12 mouse cellular contexts compared by ENCODE assay signal in genomic region chr5:151086425-151087202, GRCm38 (mm10).
A peak's percentile ranks its signal among the peaks of the same experiment; 100 is the strongest.
DNase-seq lines count a peak whose midpoint lies in the region; ATAC-seq and TF ChIP-seq lines count a peak whose summit lies in the region.
"Had no signal": no experiment of that assay in that cellular context is flagged by ENCODE, and none has a peak within 500 bp of the region (broad histone marks: within the 10 kb centered on the region; RNA-seq: fewer than 3 reads in every experiment).

No protein-coding gene starts in this region.

- no peak for TF ChIP-seq POLR2A in heart, adult 2 months (IDR thresholded peaks at IDR 0.05; ENCODE audit: insufficient read depth, low read depth, low read length)
- TF ChIP-seq POLR2A in kidney, adult 2 months (IDR thresholded peaks at IDR 0.05; ENCODE audit: low read depth, low read length), result no peak

- H3K4me1 ChIP-seq in heart, adult 2 months (ENCODE audit: control insufficient read depth, insufficient read depth, low read length), result peaks cover 19% of the 10 kb centered on the region
- peaks cover 25% of the 10 kb centered on the region for H3K4me1 ChIP-seq in brown adipose tissue, adult 24 weeks (ENCODE audit: control insufficient read depth, insufficient read depth, insufficient read length, low read length)
- 0 out of 2 replicates have a peak, but pooled peaks cover 6% of the 10 kb centered on the region for H3K4me1 ChIP-seq in kidney, adult 2 months (ENCODE audit: control insufficient read depth, insufficient read depth, low read length)

- TF ChIP-seq EP300 in heart, adult 2 months (IDR thresholded peaks at IDR 0.05; ENCODE audit: insufficient read depth, low read depth, low read length), result no peak

- ATAC-seq in megakaryocyte progenitor cell, adult 5-6 weeks (replicated peaks; ENCODE audit: poor library complexity), result peak; percentile 42; the same call in 1 of the 2 replicates
- ATAC-seq: midbrain, embryonic 13.5 days had no signal

- no peak overlapping the region for H3K9ac ChIP-seq in heart, adult 2 months (ENCODE audit: low read depth, low read length)
- H3K9ac ChIP-seq: hindbrain, embryonic 15.5 days; midbrain, embryonic 13.5 days had no signal

- peak overlapping the region; percentile 64 for H3K27ac ChIP-seq in heart, adult 2 months
- peak overlapping the region; percentile 64 for H3K27ac ChIP-seq in brown adipose tissue, adult 24 weeks (replicated peaks; ENCODE audit: low read depth, low read length)
- peak overlapping the region; percentile 86 for H3K27ac ChIP-seq in kidney, adult 2 months (ENCODE audit: insufficient read depth, low read depth, low read length)
- H3K27ac ChIP-seq: forebrain, embryonic 10.5 days; hindbrain, embryonic 15.5 days; midbrain, embryonic 13.5 days had no signal

- WGBS in heart, adult 2 months, result 37% methylated on average over 9 of the region's 9 CpGs
- WGBS in kidney, adult 2 months, result 58% methylated on average over 9 of the region's 9 CpGs

- DNase-seq in heart, adult 2 months, result peak in 1 of 2 experiments; percentile 41
- no peak for DNase-seq in heart, postnatal 10 days
- DNase-seq in kidney, adult 2 months, result peak; percentile 66
- DNase-seq in left cerebral cortex, adult 8-10 months (ENCODE audit: low spot score in 2 of 2), result no peak
- no peak for DNase-seq in yolk sac, embryonic 10.5 days (ENCODE audit: low spot score)
- DNase-seq: cerebellum, adult 9-11 months; spleen, adult 18-20 months had no signal

- H3K36me3 ChIP-seq in heart, adult 2 months (ENCODE audit: control insufficient read depth, insufficient read depth, low read length), result peaks cover 12% of the 10 kb centered on the region
- H3K36me3 ChIP-seq in kidney, adult 2 months (ENCODE audit: control insufficient read depth, insufficient read depth, low read length), result no peaks in the 10 kb centered on the region
- H3K36me3 ChIP-seq: forebrain, embryonic 10.5 days; hindbrain, embryonic 15.5 days; midbrain, embryonic 13.5 days had no signal

- no peaks in the 10 kb centered on the region for H3K27me3 ChIP-seq in heart, adult 2 months (ENCODE audit: control insufficient read depth, insufficient read depth, low read length)
- H3K27me3 ChIP-seq in kidney, adult 2 months (replicated peaks; ENCODE audit: control insufficient read depth, insufficient read depth, low read length), result no peaks in the 10 kb centered on the region
- H3K27me3 ChIP-seq: hindbrain, embryonic 15.5 days; midbrain, embryonic 13.5 days had no signal

- TF ChIP-seq CTCF in heart, adult 2 months (IDR thresholded peaks at IDR 0.05), result no peak
- TF ChIP-seq CTCF in kidney, adult 2 months (conservative IDR thresholded peaks at IDR 0.05; ENCODE audit: insufficient read depth, insufficient read length, low read depth, low read length), result no peak

- intact Hi-C loops in heart, adult 2 months (cut with DNase I), result no loop called here
- intact Hi-C loops in heart, postnatal 10 days (cut with DNase I), result no loop called here

- H3K79me2 ChIP-seq in heart, adult 2 months (replicated peaks; ENCODE audit: control insufficient read depth, insufficient read depth, low read length), result peaks cover 3% of the 10 kb centered on the region

- no peak overlapping the region for H3K4me3 ChIP-seq in heart, adult 2 months
- H3K4me3 ChIP-seq in brown adipose tissue, adult 24 weeks (ENCODE audit: insufficient read depth, low read depth, low read length), result no peak overlapping the region
- no peak overlapping the region for H3K4me3 ChIP-seq in kidney, adult 2 months (ENCODE audit: insufficient read depth, low read depth, low read length)
- H3K4me3 ChIP-seq: forebrain, embryonic 10.5 days; hindbrain, embryonic 15.5 days; midbrain, embryonic 13.5 days had no signal
